Mouse (Mus musculus) ZHBTc4 (cell line): ENCODE data around the gene Tubg1.
A peak's percentile ranks its signal among the peaks of the same experiment; 100 is the strongest.

ENCODE experiments used
- DNase-seq: peaks from one replicate; pipeline ENCODE4 v3.0.0-alpha.2; 2011; ENCODE audit warnings: low read depth, low spot score

The Tubg1 gene

DNA sequence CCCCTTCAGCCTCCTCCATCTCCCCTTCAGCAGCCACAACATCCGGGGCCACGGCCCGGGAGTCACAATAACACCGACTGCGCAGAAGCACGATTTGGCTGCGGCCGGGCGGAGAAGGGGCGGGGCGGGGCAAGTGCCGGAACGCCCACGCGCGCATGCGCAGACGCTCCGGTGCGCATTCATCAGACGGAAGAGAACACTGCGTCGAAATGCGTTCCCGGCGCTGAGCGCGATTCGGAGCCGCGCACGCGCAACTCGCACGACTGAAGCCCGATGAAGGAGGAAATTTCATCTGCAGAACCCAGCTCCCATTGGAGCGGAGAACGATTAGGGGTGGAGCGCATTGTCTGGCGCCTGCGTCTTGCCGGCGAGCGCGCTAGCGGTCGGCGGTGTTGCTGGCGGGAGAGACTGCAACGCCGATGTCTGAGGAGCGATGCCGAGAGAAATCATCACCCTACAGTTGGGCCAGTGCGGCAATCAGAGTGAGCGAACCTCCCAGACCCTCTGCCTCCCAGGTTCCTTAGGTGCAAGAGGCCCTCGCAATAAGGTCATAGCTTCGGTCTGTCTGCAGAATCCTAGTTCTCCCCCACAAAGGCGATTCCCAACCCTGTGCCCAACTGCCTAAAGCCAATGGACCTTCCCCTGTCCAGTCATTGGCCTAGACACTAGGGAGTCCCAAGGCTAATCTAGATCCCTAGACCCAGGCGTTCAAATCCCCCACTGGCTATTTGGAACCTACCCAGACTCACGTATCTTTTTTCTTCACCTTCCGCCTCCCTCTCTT is at the start of gene Tubg1, which contains the start of gene Retreg3:
Tubg1 (plus strand) TSS at position 178 of the 784 bp plus-strand sequence.
Retreg3 (minus strand) TSS at position 133 of the 784 bp plus-strand sequence.
- DNase-seq, result peak; percentile 100

DNA sequence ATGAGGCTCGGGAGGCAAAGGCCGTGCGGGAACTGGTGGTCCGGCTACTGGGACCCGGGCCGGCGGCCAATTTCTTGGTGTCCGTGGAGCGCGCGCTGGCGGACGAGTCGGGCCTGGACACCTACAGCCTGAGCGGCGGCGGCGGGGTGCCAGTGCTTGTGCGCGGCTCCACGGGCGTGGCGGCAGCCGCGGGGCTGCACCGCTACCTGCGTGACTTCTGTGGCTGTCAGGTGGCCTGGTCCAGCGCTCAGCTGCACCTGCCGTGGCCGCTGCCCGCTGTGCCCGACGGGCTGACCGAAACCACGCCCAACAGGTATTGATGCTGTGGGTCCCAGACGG is 49.6 kb upstream of the Tubg1 start:
- DNase-seq, result no peak

DNA sequence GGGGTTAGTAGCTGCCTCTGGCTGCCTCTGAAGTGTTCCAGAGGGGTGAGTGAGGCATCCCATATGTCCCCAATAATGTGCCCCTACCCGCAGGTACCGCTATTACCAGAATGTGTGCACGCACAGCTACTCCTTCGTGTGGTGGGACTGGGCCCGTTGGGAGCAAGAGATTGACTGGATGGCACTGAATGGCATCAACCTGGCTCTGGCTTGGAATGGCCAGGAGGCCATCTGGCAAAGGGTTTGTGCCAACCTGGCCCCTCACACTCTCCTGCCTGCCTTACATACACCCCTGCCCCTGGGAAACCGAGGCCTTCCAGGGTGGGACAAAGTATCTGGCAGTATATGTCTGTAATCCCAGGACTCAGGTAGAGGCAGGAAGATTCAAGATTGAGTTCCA is 48.8 kb upstream of the Tubg1 start:
- DNase-seq, result no peak

DNA sequence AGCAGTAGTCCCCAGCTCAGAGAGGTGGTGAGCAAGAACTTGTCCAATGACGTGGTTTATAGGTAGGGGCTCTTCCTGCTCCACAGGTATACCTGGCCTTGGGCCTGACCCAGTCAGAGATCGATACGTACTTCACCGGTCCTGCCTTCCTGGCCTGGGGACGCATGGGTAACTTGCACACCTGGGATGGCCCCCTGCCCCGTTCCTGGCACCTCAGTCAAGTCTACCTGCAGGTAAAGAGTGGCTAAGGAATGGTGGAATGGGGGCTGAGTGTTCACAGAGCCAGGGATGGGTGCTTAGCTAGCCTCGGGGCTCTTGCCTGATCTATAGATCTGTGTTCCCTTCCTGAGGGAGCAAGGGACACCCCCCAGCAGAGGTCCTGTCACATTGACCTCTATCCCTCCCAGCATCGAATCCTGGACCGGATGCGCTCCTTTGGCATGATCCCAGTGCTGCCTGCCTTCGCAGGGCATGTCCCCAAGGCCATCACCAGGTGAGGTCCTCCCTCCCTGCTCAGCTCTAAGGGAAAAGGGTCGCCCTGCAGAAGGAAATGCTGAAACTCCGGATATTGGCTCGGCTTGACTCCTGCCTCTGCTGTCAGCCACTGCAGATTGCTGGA is 47.8 kb upstream of the Tubg1 start:
- no peak for DNase-seq

DNA sequence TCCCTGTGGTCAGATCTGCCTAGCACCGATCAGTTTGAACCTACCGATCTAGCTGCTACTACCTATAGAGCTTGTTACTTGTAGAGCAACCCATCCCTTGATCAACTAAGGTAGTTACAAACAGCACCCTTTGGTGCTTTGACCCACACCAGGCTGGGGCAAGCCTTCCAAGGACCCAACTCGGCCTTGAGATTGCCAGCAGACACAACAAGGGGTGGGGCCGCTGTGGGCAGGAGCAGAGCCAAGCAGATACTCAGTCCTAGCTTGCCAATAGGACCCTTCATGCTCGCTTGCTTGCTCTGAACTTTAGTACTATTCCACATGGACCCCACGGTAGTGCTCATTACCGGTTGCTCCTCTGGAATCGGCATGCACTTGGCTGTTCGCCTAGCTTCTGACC is 41.6 kb upstream of the Tubg1 start, which contains the start of gene Hsd17b1:
Hsd17b1 (plus strand) TSS at position 291 of the 400 bp plus-strand sequence.
- DNase-seq, result no peak

DNA sequence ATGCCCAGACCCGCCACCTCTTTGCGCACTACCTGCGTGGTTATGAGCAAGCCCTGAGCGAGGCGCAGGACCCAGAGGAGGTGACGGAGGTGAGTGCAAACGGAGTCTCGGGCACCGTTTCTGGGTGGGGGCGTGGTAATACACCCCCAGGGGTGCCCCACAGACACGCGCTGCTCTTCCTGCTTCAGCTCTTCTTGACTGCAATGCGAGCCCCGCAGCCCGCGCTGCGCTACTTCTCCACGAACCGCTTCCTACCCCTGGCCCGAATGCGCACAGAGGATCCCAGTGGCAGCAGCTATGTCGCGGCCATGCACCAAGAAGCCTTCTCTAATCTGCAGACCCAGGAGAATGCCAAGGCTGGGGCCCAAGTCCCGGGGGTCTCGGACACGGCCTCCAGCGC is 40.0 kb upstream of the Tubg1 start:
- peak; percentile 70 for DNase-seq

DNA sequence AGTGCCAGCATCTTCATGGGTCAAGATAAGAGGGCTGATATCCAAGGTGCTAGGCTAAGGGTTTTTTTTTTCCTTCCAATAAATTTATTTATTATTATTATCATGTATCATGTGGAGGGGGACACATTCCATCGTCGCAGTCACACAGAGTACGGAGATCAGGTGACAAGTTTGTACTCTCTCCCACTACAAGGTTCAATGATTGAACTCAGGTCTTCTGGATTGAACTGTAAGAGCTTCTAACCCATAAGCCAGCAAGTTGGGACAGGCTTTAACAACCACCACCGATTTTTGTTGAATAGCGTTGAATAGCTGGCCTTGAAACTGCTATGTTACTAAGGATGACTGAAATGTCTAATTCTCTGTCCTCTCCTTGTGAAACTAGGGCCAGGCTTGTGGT is 39.3 kb upstream of the Tubg1 start:
- no peak for DNase-seq

DNA sequence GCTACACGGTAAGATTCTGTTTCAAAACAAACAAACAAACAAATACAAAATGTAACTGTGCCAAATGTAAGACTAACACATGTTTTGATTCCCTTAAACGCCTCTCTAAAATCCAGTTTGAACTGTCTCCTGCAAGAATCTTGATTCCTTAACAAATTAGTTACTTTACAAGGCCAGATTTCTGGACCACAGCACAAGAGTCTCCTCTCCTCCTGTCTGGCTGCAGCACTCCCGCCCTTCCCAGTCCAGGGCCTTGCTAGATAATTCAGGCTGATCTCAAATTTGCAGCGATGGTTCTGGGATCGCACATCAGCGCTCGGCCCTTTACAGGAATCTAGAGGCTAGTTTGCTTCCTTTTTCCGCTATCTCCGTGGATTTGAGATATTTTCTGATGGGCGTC is 38.1 kb upstream of the Tubg1 start:
- no peak for DNase-seq

DNA sequence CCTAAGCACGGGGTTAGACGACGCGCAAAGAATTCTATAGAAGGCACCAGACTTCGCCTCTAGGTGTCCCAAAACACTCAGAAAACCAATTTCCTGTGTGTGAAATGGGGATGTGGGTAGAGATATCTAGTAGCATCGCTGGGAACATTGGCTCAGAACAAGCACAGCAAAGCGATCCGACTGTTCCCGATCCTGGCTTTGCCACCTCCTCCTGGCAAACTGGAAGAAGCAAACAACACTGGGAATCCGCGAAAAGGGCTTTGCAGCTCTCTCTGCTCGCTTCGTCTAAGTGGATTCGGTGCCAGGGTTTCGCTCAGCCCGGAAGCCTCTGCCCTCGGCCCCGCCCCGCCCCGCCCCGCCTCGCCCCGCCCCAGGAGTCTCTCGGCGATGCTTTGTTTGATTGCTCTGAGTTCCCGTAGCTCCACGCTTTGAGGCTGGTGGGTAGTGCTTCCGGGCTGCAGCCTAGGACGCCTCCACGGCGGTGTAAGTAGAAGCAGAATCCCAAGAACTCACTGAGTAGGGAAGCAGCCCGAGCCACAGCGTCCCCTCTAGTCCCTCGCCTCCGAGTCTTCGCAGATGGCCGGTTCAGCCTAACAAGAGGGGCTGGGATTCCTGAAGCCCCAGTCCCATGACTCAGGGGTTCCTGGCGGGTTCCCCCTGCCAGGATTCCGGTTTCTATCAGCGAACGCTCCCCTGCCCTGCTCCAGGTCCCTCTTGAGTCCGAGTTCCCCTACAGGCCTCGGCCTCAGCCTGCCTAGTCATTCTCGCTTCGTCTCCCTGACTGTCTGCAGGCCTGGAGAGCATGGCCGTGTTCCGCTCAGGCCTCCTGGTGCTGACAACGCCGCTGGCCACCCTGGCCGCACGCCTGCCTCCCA is 37.3 kb upstream of the Tubg1 start, which contains the start of gene Coasy:
Coasy (plus strand) TSS at position 358 of the 875 bp plus-strand sequence.
- peak; percentile 95 for DNase-seq

DNA sequence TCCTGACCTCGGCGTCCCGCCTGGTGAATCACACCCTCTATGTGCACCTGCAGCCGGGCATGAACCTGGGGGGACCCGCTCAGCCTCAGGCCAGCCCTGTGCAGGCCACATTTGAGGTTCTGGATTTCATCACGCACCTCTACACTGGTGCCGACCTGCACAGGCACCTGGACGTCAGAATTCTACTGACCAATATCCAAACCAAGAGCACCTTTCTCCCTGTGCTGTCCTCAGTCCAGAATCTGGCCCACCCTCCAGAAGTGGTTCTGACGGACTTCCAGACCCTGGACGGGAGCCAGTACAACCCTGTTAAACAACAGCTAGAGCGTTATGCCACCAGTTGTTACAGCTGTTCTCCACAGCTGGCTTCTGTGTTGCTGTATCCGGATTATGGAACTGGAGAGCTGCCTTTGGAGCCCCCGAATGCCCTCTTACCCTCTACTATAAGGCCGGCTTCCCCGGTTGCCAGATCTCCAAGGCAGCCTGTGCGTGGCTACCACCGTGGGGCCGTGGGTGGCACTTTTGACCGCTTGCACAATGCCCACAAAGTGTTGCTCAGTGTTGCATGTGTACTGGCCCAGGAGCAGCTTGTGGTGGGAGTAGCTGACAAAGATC is 36.5 kb upstream of the Tubg1 start:
- no peak for DNase-seq

DNA sequence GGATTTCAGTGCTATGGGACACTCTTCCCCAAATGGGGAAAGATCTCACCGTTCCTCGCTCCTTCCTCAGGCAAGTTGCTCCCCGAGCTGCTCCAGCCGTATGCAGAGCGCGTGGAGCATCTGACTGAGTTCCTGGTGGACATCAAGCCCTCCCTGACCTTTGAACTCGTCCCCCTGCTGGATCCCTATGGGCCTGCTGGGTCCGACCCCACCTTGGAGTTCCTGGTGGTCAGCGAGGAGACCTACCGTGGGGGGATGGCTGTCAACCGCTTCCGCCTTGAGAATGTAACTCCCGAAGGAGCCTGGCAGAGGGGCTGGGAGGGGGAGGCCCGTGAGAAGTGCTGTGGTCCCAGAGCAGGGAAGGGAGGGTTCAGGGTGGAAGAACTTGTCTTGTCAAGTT is 35.5 kb upstream of the Tubg1 start:
- no peak for DNase-seq

DNA sequence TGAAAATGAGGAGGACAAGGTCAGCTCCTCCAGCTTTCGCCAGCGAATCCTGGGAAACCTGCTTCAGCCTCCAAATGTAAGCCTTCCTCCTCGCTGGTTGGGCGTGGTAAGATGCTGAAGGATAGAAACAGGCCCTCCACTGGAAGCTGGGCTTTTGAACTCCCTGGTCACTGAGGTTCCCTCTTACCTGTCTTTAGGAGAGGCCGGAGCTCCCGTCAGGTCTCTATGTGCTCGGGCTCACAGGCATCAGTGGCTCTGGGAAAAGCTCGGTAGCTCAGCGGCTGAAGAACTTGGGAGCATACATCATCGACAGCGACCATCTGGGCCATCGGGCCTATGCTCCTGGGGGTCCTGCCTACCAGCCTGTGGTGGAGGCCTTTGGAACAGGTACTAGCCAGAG is 34.9 kb upstream of the Tubg1 start:
- no peak for DNase-seq

DNA sequence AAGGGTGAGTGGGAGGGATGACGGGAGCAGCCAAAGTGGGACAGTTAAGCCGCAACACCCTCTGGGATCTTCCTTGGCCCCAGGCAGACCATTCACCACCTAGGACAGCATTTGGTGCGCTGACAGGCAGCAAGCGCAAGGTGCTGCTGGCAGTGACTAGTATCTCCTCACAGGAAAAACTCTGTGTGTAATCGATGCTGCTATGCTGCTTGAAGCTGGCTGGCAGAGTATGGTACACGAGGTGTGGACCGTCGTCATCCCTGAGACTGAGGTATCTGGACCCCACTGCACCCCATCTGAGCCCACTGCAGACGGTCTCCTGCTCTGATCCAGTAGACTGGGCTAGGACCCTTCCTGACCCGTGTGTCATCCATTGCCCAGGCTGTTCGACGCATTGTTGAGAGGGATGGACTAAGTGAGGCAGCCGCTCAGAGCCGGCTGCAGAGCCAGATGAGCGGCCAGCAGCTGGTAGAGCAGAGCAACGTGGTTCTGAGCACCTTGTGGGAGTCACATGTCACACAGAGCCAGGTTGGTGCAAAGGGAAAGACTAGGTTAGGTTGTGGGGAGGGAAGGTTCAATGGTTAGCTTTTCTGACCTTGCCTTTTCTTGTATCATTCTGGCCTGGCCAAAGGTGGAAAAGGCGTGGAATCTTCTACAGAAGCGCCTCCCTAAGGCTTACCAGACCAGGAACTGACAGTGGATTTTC is 34.0 kb upstream of the Tubg1 start:
- DNase-seq, result no peak

DNA sequence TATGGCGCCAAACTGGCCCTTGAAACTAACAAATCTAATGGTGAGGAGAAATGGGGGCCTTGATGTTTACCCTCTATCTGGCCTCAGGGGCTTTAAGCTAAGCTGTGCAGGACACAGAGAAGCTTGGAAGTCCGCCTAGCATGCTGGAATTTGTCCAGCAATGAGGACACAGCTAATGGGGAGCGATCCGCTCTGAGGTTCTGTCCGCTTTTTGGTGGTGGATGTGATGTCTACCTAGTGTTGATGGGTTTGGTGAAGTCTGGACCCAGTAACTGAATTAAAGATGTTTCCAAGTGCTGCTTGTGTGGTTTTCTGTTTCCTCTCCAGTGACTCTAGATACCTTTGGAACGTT is 33.4 kb upstream of the Tubg1 start:
- DNase-seq, result no peak

DNA sequence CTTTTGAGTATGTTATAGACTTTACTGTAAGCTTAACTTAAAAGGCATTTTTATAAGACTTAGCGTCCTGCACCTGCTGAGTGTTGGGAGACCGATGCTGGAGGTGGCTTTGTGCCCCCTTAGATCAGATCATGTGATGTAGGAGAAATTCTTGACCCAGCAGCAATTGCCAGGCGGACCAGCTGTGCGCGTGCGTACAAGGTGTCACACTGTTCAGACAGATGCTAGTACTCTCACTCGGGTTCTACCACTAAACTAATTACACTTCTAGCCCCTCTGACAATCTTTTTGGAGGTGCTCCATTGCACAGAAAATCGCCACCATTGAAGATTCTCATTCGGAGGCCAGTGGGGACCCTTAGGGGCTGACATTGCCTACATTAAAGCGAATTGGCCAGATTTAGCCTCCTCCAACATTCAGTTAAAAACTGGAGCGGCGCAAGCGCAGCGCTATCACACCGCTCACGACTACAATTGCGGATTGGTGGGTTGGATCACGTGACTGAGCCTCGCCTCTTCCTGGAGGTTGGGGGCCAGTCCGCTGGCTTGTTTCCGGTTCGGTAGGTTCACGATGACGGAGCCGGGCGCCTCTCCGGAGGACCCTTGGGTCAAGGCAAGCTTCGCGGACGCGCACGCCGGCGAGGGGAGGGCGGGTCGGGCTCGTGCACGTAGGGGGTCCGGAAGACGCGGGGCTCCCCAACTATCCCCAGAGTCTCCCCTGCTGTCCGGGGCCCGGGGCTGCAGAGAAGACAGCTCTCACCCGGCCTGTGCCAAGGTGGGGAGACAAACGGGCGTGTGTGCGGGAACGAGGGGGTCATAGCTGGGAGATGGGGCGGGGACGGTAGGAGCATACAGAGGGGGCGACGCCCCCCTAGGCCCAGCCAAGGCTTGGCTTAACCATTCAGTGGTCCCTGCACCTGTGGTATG is 32.7 kb upstream of the Tubg1 start, which contains the start of gene Mlx:
Mlx (plus strand) TSS at position 522 of the 926 bp plus-strand sequence.
- DNase-seq, result peak; percentile 95

DNA sequence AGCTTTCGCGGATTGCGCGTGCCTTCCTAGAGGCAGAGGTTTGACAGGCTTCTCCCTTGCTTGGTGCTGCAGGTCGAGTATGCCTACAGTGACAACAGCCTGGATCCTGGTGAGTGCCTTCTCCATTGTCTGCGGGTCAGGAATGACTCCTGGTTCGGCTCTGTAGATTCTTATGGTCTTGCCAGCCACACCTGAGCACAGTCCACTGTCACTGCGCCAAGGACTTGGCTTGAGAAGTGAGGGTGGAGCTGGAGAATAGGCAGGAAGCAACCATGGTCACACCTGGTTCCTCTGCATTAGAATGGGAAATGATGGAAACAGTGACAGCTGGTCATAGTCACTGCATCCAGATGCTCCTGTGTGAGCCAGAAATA is 32.1 kb upstream of the Tubg1 start:
- DNase-seq, result no peak

DNA sequence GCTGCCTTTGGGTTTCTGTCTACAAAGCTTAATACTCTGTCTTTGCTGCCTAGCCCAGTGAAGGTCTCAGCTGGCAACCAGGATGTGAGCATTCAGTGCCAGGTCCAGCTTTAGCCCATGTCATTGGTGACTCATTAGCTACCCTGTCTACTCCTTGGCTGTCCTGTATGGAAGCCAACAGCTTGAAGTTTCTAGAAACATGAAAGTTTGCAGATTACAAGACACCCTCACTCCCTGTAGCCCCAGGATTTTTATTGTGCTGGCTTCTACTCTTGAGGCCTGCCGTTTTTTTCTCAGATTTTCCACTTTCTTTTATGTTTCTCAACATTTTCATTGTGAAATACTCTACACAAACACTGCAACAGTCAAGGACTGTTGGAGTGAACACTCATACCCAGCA is 29.8 kb upstream of the Tubg1 start:
- DNase-seq, result no peak

DNA sequence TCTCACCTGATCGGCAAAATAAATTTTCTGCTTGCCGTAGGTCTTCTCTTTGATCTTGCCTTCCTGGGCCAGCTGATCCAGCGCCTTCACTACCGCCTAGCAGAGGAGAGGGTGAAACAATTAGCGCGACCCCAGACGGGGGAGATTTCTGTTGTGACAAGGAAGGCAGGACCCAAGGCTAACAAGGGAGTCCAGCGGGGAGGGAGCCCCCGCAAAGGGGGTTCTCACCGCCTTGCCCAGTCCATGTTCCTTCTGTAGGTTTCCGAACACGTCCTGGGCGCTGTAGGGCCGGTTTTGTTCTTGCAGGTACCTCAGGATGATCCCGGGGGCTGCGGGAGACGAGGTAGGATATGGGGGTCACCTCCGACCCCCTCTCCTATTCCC is 24.8 kb upstream of the Tubg1 start:
- no peak for DNase-seq

DNA sequence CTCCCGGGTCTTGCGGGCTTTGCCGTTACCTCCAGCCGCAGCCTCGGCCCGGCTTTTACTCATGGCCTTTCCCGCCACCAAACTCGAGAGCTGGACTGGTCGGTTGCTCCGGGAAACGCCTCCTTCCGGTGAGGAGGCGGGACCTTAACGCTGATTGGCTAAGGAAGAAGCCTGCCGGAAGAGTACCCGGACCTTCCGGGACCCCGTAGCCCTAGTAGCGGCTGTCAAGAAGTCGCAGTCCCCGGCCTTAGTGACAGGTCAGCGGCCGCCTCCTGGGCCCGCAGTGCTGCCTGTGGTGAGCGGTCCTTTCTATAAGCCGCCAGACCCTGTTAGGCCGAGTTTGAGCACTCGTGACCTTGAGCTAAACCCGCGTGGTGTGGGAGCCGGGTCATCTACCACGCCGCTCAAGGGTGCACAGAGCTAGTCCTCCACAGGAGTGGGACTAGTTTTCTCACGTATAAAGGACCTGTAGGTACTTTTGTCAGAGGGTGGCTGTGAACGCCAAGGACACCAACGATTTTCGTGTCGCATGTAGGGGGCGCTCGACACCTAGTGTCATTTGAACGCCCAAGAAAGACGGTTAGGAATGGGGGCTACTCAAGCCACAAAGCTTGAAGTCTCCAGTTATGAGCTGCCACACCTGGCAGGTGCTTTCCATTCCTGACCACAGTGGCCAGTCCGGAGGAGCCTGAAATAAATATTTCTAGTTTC is 24.3 kb upstream of the Tubg1 start, which contains the start of gene Psmc3ip:
Psmc3ip (minus strand) TSS at position 123 of the 711 bp plus-strand sequence.
- peak; percentile 97 for DNase-seq
